Mouse (Mus musculus) liver (tissue): Measurements from ENCODE around the gene Wbp1.

ENCODE experiments used
- DNase-seq: peaks from one replicate; pipeline ENCODE4 v3.0.0-alpha.2; 2020; ENCODE audit warnings: mixed read lengths

Wbp1 gene

GRCm38 (mm10) chr6:83138056-83138455 is 16.7 kb upstream of the Wbp1 start:
- peak; percentile 43 for DNase-seq

- peak; percentile 83 for DNase-seq
Observed at GRCm38 (mm10) chr6:83137576-83137950, 16.2 kb upstream of the Wbp1 start.

- DNase-seq: peak; percentile 65
Observed at GRCm38 (mm10) chr6:83136881-83137575, 15.7 kb upstream of the Wbp1 start.

- DNase-seq: no peak
Observed at GRCm38 (mm10) chr6:83136291-83136880, 15.0 kb upstream of the Wbp1 start.

GRCm38 (mm10) chr6:83135571-83136161 is 14.3 kb upstream of the Wbp1 start:
- peak; percentile 38 for DNase-seq

- no peak for DNase-seq
Observed at GRCm38 (mm10) chr6:83134951-83135513, 13.7 kb upstream of the Wbp1 start, which contains the start of gene Rtkn. TSS of gene Rtkn (plus strand) at chr6:83135463.

GRCm38 (mm10) chr6:83134226-83134625 is 12.9 kb upstream of the Wbp1 start:
- DNase-seq: no peak

GRCm38 (mm10) chr6:83132176-83132919 is 11.0 kb upstream of the Wbp1 start:
- DNase-seq: no peak

GRCm38 (mm10) chr6:83131469-83132034 is 10.2 kb upstream of the Wbp1 start:
- DNase-seq: no peak

- no peak for DNase-seq
Observed at GRCm38 (mm10) chr6:83127419-83127818, 6.1 kb upstream of the Wbp1 start.

- DNase-seq: no peak
Observed at GRCm38 (mm10) chr6:83125331-83125730, 4.0 kb upstream of the Wbp1 start, which contains the start of gene Ino80b. TSS of gene Ino80b (minus strand) at chr6:83125431.

GRCm38 (mm10) chr6:83124851-83125312 is 3.5 kb upstream of the Wbp1 start:
- DNase-seq: peak; percentile 89

- DNase-seq: no peak
Observed at GRCm38 (mm10) chr6:83122961-83123360, 1.6 kb upstream of the Wbp1 start.

- DNase-seq: peak; percentile 54
Observed at GRCm38 (mm10) chr6:83121863-83122710, 728 bp upstream of the Wbp1 start.

- DNase-seq: no peak
Observed at GRCm38 (mm10) chr6:83119734-83120051, 1.7 kb downstream of the Wbp1 start.

GRCm38 (mm10) chr6:83118825-83119733 is 2.3 kb downstream of the Wbp1 start:
- DNase-seq: no peak

- DNase-seq: no peak
Observed at GRCm38 (mm10) chr6:83118369-83118768, 3.0 kb downstream of the Wbp1 start.

GRCm38 (mm10) chr6:83117616-83118015 is 3.7 kb downstream of the Wbp1 start:
- no peak for DNase-seq

GRCm38 (mm10) chr6:83117165-83117438 is 4.3 kb downstream of the Wbp1 start:
- DNase-seq: no peak

GRCm38 (mm10) chr6:83116373-83117164 is 4.8 kb downstream of the Wbp1 start:
- no peak for DNase-seq
